Mouse (Mus musculus) stomach, postnatal 0 days (tissue): Measurements from ENCODE around the gene Nradd.

Experiments
- CTCF ChIP-seq: IDR thresholded peaks from 2 replicates; pipeline ENCODE4 v1.5.1; 2016; ENCODE audit warnings: antibody characterized with exemption, low read depth, mild to moderate bottlenecking, moderate library complexity
- EP300 ChIP-seq: optimal IDR thresholded peaks from 2 replicates; pipeline ENCODE3; 2016; ENCODE audit warnings: antibody characterized with exemption

DNA sequence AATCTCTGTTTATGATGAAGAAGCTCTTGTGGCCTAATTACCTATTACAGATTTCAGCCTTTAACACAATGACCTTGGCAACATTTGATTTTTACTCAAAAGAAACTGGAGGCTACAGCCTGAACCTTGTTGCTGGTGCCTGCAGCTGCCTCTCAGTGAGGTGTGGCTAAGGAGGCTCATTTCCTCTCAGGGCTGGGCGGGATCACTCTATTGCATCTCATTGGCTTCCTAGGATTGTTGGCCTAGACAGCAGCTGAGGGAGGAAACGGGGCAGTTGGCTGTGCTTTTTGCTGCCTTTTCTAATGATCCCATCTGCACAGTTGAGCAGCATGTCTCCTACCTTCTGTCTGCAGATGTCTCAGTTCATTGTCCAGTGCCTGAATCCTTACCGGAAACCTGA, 7.2 kb downstream of the Nradd start:
- no peak for TF ChIP-seq CTCF
- no peak for TF ChIP-seq EP300
